35 mouse cellular contexts compared by ENCODE assay signal in genomic region chr19:28870351-28870750, GRCm38 (mm10). TPM values are rescaled to one million over a fixed set of nuclear protein-coding genes. Genes with fewer than 3 reads are reported as not detected.
"Had no signal": no experiment of that assay in that cellular context is flagged by ENCODE, and none has a peak within 500 bp of the region (broad histone marks: within the 10 kb centered on the region; RNA-seq: fewer than 3 reads in every experiment).

No protein-coding gene starts in this region.

- H3K4me2 ChIP-seq: heart, embryonic 11.5 days; heart, embryonic 12.5 days; heart, embryonic 13.5 days; heart, embryonic 15.5 days; hindbrain, embryonic 12.5 days; hindbrain, embryonic 13.5 days; hindbrain, embryonic 14.5 days; hindbrain, embryonic 15.5 days; intestine, embryonic 15.5 days; kidney, embryonic 15.5 days had no signal

- DNase-seq: heart, postnatal 10 days; heart, postnatal 14 days; heart, postnatal 36 days; heart, postnatal 4 days; kidney, adult 11 months; kidney, adult 18-20 months; kidney, adult 2 months; kidney, adult 8-10 months; kidney, adult 9 months; kidney, postnatal 10 days; kidney, postnatal 14 days; kidney, postnatal 25 days; kidney, postnatal 36 days; kidney, postnatal 4 days; layer of hippocampus, adult 9-11 months; layer of hippocampus, postnatal 36 days had no signal

- H3K27ac ChIP-seq: heart, embryonic 10.5 days; heart, embryonic 13.5 days; heart, embryonic 15.5 days; hindbrain, embryonic 10.5 days; hindbrain, embryonic 12.5 days; hindbrain, embryonic 13.5 days; hindbrain, embryonic 14.5 days; hindbrain, embryonic 15.5 days; hindbrain, postnatal 0 days; intestine, embryonic 15.5 days; kidney, embryonic 15.5 days; kidney, postnatal 0 days; layer of hippocampus, adult 2 months had no signal

- H3K4me1 ChIP-seq: heart, embryonic 10.5 days; heart, embryonic 12.5 days; heart, embryonic 13.5 days; heart, embryonic 15.5 days; hindbrain, embryonic 10.5 days; hindbrain, embryonic 12.5 days; hindbrain, embryonic 15.5 days; intestine, embryonic 15.5 days; kidney, embryonic 15.5 days had no signal

- H3K4me3 ChIP-seq: heart, embryonic 10.5 days; heart, embryonic 12.5 days; heart, embryonic 13.5 days; heart, embryonic 15.5 days; hindbrain, embryonic 10.5 days; hindbrain, embryonic 12.5 days; hindbrain, embryonic 13.5 days; hindbrain, embryonic 15.5 days; intestine, embryonic 15.5 days; kidney, embryonic 15.5 days; layer of hippocampus, adult 2 months had no signal

- H3K9me3 ChIP-seq: heart, embryonic 10.5 days; heart, embryonic 12.5 days; heart, embryonic 13.5 days; heart, embryonic 15.5 days; hindbrain, embryonic 10.5 days; hindbrain, embryonic 12.5 days; hindbrain, embryonic 13.5 days; hindbrain, embryonic 15.5 days; intestine, embryonic 15.5 days; kidney, embryonic 15.5 days had no signal

- ATAC-seq: hindbrain, embryonic 16.5 days; hindbrain, postnatal 0 days; inflammation-experienced regulatory T-cells, adult 6 months; intestine, embryonic 15.5 days; intestine, embryonic 16.5 days; intestine, postnatal 0 days had no signal

- H3K27me3 ChIP-seq: heart, embryonic 12.5 days; heart, embryonic 13.5 days; heart, embryonic 15.5 days; hindbrain, embryonic 13.5 days; hindbrain, embryonic 15.5 days; intestine, embryonic 15.5 days had no signal

- H3K9ac ChIP-seq: heart, embryonic 12.5 days; heart, embryonic 13.5 days; heart, embryonic 15.5 days; hindbrain, embryonic 12.5 days; hindbrain, embryonic 13.5 days; hindbrain, embryonic 14.5 days; hindbrain, embryonic 15.5 days; intestine, embryonic 15.5 days; kidney, embryonic 15.5 days had no signal

- H3K36me3 ChIP-seq: heart, embryonic 10.5 days; heart, embryonic 12.5 days; heart, embryonic 13.5 days; heart, embryonic 15.5 days; hindbrain, embryonic 10.5 days; hindbrain, embryonic 12.5 days; hindbrain, embryonic 13.5 days; hindbrain, embryonic 15.5 days; intestine, embryonic 15.5 days; kidney, embryonic 15.5 days had no signal

RNA-seq across cellular contexts. Expression of gene Slc1a1, which starts 35.5 kb away (rescaled TPM):
- polyA plus RNA-seq: inflammation-experienced regulatory T-cells, adult 6 months had no signal
